Mouse (Mus musculus): ENCODE data around the gene Atp1a3. TPM values are rescaled to one million over a fixed set of nuclear protein-coding genes. Genes with fewer than 3 reads are reported as not detected.

Gene Atp1a3
- total RNA-seq (2023), result 9.1 TPM

DNA sequence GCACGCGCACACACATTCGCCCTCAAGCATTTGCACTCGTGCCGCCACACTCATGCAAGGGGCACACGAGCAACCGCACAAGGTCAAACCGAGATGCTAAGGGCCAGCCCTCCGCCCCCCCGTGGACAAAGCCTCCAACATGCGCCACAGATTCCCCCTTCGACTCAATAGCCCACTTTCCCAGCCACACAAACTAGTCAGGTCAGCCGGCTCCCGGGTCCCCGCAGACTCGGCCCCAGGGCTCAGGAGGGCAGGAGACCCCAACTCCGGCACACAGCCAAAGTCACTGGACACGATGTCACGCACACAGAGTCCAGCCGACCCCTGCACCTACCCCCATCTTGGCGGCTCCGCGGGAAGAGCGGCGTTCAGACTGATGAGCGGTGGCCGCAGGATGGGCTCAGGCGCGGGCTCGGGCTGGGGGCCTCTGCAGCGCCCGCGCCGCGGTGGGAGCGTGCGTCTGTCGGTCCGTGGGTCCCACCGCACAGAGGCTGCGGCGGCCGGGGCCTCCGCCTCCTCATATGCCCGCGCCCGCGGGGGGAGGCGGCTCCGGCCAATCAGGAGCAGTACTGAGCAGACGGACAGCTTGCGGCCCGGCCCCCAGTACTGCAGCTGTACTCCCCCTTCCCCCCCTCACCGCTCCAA lies at the start of gene Atp1a3:
Atp1a3 (minus strand) TSS at position 538 of the 645 bp plus-strand sequence.

DNA sequence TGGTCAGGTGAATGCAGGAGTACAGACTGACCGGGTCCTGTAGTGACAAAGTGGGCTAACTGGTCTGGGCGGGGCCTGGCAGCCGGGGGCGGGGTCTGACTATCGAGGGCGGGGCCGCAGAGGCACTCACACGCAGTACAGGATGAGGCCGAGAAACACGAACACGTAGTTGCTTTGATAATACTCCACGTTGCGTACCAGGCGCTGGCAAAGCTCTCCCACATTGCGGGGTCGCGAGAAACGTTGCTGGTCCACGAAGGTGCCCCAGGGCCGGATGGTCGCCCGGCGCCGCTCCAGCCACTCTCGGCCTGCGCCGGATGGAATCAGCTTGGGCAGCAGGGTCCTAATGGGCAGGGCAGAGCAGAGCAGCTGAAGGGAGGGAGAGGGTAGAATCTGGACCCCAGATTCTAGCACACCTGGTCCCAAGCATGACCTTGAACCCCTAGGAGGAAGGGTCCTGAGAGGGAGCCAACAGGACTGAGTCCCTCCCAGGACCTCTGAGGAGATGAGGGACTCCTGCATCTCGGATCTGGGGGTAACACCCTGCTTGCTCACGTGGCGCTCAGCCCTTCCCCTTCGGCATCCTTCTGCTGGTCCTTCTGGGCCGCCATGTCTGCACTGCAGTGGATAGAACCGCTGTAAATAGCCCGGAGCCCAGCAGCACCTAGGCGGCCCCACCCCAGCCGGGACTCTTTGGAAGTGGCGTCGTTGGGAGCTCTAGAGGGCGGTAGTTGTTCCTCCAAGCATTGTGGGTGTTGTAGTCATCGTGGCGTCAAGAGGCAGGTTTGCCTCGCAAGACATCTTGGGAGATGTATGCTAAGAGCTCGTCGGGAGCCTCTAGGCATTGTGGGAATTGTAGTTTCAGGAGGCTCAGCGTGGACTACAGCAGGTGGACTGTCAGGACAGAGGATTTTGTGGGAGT lies 33.5 kb downstream of the Atp1a3 start, which contains the start of gene Rabac1:
Rabac1 (minus strand) TSS at position 783 of the 922 bp plus-strand sequence.

DNA sequence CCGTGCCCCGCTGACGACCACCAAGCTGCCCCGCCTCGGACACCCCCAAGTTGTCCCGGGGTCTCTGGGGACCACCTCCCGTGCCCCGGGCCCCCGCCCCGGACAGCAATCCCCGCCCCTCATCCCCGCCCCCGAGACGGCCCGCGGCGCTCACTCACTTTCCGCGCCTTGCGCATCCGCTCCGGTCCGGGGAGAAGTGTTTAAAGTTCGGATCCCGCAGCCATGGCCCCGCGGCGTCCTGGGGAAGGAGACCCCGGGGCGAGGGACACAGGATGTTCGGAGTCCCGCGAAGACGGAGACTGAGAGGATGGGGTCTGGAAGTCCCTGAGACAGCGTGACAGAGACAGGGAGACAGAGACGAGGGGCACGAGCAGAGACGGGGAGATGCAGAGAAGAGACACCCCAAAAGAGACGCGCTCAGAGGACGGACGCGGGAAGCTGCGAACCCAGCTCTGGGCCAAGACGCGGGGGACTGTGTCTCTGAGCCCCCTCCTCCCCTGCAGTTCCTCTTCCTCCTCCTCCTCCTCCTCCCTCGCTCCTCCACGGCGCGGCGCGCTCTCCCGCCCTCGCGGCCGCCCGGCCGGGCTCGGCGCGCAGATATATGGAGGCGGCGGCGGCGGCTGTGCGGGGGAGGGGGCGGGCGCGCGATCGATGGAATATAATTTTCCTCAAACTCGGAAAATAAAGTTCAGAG lies 61.4 kb downstream of the Atp1a3 start, which contains the start of gene Gm4881:
Gm4881 (minus strand) TSS at position 238 of the 694 bp plus-strand sequence.

Other genes starting within 250 kb of the Atp1a3 start
- gene Cd177, start 245.6 kb downstream of the Atp1a3 start, total RNA-seq (2023), result 0.67 TPM
- not detected for gene Ceacam10, start 228.8 kb downstream of the Atp1a3 start, total RNA-seq (2023)
- gene Gm9844, start 143.7 kb downstream of the Atp1a3 start, total RNA-seq (2023), result 4.2 TPM
- gene Lypd4, start 136.0 kb downstream of the Atp1a3 start, total RNA-seq (2023), result not detected
- not detected for gene Dmrtc2, start 135.9 kb downstream of the Atp1a3 start, total RNA-seq (2023)
- 3,340 TPM for gene Rps19, start 121.6 kb downstream of the Atp1a3 start, total RNA-seq (2023)
- gene Cd79a, start 108.6 kb downstream of the Atp1a3 start, total RNA-seq (2023), result 99.4 TPM
- 1,582 TPM for gene Arhgef1, start 103.0 kb downstream of the Atp1a3 start, total RNA-seq (2023)
- gene Gm4881, start 61.5 kb downstream of the Atp1a3 start, total RNA-seq (2023), result not detected
- 275 TPM for gene Rabac1, start 33.2 kb downstream of the Atp1a3 start, total RNA-seq (2023)
- 3.2 TPM for gene Grik5, start 66.4 kb upstream of the Atp1a3 start, total RNA-seq (2023)
- gene Zfp574, start 66.6 kb upstream of the Atp1a3 start, total RNA-seq (2023), result 19.7 TPM
- gene Pou2f2, start 173.8 kb upstream of the Atp1a3 start, total RNA-seq (2023), result 22.4 TPM
- 91.3 TPM for gene Dedd2, start 214.7 kb upstream of the Atp1a3 start, total RNA-seq (2023)
- gene Zfp526, start 215.5 kb upstream of the Atp1a3 start, total RNA-seq (2023), result 19.5 TPM
- gene Gsk3a, start 231.9 kb upstream of the Atp1a3 start, total RNA-seq (2023), result 90.8 TPM
- gene Erf, start 244.8 kb upstream of the Atp1a3 start, total RNA-seq (2023), result 38.9 TPM

Measured in CD8-positive naive resting alpha-beta T cell, adult 57 days (primary cell).